Mouse (Mus musculus): Measurements from ENCODE around the gene Tnpo1.
"Not testable (repeated sequence)": the region's sequence is repeated elsewhere in the genome, so short reads cannot be mapped to it uniquely, and the experiment has no call there.

Tnpo1 gene

DNA sequence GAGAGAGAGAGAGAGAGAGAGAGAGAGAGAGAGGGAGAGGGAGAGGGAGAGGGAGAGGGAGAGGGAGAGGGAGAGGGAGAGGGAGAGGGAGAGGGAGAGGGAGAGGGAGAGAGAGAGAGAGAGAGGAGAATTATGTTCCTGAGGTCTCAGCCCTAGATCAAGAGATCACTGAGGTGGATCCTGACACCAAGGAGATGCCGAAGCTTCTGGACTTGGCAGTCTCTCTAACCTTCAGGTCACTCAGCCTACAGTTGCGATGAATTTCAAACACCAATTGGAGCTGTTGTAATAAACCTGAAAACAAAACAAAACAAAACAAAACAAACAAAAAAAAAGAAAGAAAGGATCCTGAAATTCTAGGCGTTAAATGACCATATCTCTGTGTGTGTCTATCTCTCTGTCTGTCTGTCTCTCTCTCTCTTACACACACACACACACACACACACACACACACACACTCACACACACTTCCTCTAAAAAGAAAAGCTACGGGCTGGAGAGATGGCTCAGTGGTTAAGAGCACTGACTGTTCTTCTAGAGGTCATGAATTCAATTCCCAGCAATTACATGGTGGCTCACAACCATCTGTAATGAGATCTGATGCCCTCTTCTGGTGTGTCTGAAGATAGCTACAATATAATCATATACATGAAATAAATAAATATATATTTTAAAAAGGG lies 109.1 kb downstream of the Tnpo1 start:
- not testable (repeated sequence) for DNase-seq

DNA sequence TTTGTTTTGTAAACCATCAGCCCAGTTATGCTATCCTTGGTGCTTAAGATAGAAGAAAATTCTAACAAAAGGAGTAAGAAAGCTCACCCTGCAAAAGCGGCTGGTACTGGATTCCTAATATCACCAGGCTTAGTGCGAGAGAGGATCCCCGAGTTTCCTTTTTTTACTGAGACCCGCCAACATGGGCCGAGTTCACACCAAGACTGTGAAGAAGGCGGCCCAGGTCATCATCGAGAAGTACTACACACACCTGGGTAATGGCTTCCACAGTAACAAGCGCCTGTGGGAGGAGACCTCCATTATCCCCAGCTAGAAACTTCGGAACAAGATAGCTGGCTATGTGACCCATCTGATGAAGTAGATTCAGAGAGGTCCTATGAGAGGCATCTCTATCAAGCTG lies 109.6 kb downstream of the Tnpo1 start:
- no peak for DNase-seq

DNA sequence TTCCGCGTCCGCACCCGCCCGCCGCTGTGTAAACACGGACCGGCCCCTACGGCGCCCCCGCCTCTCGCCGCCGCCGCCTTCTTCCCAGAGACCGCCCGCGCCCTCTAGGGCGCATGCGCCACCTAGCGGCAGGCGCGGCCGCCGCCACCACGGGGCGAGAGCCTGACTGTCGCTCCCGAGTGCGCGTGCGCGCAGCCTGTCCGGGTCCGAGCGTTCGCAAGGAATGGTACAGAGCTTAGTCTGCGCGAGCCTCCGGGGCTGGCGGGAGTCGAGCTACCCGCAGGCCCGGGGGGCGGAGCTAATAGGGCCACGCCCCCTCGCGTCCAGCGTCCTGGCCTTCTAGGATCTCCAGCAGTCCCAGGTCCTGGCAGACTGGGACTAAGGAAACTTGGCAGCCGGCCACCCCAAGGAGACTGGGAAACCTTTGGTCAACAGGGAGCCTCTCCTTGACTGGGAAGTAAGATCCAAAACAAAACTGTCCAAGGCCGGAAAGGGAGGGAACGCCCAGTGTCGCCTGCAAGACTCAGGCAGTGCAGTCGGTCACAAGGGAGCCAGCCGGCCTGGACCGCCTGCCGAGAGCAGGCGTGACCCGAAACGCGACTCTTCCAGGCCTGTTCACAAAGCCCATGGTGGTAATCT lies 110.9 kb downstream of the Tnpo1 start, which contains the start of gene Fcho2:
Gene Fcho2 (minus strand): TSS at position 303 of the 639 bp plus-strand sequence.
- DNase-seq = peak; percentile 100

DNA sequence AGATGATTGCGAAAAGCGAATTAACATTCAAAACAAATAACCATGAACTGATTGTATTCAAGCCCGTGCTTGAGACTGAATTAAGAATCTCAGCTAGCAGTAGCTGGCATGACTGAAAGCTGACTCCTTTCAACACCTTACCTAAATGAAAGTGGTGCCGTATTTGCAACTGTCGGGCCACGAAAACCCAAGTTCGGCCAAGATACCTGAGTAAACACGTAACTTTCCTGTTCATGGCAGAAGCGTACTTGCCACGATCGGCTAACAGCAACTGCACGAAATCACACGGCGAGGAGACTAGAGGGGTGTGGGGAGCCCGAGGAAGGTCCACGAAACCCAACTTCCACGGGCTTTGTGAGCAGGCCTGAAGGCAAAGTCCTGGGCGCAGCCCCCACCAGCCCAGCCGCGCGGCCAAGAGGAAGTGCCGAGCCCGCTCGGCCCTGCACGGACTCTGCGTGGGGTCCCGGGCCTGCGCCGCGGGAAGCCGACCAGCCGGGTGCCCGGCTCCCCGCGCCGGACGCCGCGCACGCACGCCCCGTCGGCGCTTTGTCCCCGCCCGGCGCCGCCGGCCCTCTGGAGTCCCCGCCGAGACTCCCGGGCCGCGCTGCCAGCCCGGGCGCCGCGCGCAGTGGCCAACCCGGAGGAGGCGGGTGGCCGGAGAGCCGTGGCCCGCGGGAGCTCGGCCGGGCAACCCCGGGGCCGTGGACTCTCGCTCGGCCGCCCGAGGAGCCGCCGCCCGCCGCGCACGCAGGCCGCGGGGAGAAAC lies 111.7 kb downstream of the Tnpo1 start:
- DNase-seq = peak; percentile 81

DNA sequence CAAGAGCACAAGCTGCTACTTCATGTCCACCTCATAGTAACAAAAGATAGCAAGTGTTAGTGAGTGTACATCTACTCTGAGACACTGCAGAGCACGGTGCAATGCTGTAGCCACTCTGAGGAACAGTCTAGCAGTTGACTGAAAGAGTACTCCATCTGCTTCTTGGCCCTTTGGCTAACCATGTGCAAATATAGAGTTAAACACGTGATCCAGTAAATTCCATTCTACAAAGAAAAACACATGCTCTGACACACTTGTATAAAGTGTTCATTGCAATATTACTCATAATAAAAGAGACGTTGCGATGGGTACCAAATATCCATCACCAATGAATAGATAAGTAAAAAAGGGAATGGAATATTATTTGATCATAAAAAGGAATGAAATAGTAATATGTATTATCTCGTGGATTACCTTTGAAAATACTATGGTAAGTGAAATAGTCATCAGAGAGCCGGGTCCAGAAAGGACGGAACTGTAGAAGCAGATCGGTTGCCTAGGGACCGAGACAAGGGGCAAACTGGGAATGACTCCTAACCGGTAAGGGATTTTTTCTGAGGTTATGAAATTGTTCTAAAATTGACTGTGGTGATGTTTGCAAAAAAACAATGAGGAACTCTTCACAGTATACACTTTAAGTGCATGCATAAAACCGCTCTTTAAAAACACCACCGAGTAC lies 112.4 kb downstream of the Tnpo1 start:
- DNase-seq = no peak

DNA sequence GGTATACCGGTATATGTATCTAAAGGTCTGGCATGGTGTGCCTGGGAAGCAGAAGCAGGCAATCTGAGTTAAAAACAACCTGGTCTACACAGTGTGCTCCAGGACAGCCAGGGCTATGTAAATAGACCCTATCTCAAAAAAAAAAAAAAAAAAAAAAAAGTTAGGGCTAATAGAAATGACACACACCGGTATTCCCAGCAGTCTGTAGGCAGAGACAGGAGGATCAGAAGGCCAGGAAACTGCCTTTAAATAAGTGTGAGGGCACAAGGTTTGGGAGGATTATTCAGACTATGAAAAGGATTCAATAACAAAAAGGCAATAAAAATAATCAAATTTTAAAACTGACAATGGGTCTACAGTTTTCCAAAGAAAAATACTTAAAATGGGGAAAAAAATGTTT lies 113.0 kb downstream of the Tnpo1 start:
- DNase-seq = no peak

DNA sequence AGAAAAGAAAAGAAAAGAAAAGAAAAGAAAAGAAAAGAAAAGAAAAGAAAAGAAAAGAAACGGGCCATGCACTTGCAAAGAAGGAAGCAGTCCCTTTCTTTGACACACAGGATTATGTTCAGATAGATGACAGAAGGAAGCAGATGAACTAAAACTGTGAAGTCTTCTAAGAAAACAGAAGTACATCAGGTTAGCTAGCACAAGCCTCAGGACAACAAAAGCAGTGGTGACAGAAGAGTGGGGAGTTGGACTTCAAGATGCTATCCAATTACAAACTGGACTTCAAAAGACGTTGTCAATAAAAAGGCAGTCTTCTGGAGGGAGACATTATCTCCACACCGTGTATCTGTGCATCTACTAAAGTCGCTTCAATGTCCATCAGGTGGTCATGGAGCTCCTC lies 113.9 kb downstream of the Tnpo1 start:
- no peak for DNase-seq

DNA sequence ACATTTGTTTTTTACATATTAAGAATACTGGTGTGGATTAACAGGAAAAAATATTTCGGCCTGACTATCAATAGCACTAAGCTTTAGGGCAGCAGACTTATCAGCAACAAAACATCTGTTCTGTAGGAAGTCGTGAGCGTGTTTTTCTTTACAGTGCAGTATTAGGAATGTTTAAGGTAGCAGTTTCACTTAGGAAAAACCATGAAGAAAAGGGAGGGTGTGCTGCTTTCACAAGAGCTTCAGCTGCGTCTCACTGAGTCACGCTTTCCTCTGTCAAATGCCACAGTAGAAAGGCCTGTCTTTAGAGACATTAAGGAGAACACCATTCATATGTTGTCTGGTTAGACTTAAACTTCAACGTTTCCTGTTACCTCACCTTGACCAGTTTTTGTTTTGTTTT lies 116.0 kb downstream of the Tnpo1 start:
- DNase-seq = no peak

DNA sequence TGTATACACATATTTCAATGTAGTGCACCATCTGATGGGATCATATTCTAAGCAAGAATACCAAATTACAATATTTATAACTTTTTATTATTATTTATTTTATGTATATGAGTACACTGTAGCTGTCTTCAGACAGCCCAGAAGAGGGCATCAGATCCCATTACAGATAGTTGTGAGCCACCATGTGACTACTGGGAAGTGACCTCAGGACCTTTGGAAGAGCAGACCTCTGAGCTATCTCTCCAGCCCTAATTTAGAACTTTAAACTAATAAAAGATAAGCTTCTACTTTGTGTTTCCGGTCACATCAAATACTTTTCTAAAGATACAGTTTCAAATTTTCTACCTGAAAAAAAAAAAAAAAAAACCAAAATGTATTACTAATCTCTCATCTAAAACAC lies 117.1 kb downstream of the Tnpo1 start:
- no peak for DNase-seq

DNA sequence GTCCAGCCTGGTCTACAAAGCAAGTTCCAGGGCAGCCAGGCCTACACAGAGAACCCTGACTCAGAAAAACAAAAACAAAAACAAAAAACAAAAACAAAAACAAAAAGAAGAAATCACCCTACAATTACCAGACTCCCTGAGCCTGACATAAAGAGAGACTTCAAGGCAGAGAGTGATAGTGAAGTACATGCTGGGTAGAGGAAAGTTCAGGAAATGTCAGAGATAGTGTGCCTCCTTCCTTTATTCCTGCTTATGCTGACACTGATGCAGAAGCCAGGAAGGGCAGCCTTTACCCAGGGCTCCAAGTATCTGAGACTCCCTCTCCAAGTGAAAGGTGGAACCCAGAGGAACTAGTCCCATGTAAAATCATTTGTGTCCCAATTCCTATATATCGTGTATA lies 121.7 kb downstream of the Tnpo1 start:
- no peak for DNase-seq

DNA sequence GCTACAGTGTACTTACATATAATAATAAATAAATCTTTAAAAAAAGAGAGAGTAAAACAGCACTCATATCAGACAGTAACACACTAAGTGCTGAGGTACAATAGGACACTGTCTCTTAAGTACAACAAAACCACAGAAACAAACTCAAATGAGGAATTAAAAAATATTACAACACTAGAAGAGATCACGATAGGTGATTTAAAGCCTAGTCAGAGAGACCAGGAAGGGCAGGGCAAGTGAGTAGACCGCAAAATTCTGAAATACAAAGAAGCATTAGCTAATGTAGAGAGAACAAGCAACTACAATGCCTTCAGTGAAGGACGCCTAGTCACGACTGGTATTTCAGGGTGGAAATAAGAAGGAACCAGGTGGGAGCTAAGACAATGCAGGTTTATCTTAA lies 122.5 kb downstream of the Tnpo1 start:
- no peak for DNase-seq

DNA sequence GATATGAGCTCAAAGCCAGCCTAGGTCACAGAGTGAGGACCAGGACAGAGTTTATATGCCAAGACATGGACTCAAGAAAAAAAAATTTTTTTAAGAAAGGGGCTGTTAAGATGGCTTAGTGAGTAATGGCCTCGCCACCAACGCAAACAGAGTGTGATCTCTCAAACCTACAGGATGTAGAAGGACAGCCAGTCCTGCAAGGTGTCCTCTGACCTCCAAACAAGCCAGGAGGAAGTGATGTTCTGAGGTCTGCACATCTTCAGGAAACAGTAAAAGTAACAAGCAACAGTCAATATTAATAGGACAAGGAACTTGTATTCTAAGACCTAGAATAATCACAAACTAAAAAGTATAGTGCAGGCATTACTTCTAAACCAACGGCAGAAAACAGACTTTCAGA lies 123.2 kb downstream of the Tnpo1 start:
- DNase-seq = peak; percentile 30

DNA sequence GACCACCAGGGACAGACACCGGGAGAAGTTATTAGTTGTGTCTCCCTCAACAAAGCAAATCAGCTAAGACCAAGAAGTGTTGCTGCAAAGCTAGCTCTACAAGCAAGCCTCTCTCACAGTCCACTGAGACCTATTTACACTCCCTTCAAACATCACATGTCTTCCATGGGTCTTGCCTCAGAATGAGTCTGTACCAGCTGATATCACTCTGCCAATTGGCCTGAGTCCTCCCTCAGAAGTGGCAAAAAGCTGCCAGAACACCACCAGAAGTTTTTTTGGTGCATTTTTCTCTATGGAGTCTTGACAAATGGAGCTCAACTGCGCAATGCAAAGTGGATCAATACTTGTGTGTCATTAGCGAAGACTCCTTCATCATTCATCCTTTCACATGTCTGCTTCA lies 130.7 kb downstream of the Tnpo1 start:
- DNase-seq = no peak

DNA sequence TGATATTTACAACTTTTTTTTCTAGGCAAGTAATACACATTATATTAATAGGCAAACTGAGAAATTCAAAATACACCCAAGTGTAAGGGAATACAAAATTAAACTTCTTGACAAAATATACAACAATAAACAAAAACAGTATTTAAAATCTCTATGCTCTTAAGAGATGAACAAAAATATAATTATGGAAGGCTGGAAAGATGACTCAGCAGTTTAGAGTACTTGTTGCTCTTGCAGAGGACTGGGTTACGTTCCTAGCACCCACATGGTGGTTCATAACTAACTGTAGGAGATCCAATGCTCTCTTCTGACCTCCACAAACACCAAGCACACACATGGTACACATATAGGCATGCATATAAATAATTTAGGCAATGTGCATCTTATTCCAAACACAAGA lies 133.3 kb downstream of the Tnpo1 start:
- DNase-seq = no peak

DNA sequence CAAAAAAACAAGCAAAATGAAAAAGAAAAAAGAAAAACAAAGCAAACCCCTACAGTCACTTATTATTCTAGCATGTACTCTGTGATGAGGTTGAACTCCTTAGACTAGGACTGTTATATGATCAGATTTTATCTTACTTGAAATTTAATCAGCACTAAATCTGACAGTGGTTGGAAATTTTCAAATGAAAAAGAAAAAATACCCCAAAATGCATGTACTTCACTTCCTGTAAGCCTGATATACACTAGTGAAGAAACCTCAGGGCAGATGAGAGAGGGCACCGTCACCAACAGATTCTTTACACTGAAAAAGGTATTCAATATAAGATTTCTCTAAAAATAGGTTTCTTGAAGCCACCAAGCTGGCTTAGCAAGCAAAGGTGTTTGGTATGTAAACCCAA lies 134.5 kb downstream of the Tnpo1 start:
- DNase-seq = no peak

All from kidney, postnatal 10 days (tissue).